Mouse (Mus musculus) testis, adult 2 months (tissue): ENCODE data around the gene Tnf.

Source experiments
- CTCF ChIP-seq: fragments of 200-500 bp; IDR thresholded peaks from 2 replicates; pipeline ENCODE4 v1.5.1; 2012; ENCODE audit warnings: low read depth, mild to moderate bottlenecking, inconsistent platforms, low read length, moderate library complexity; ENCODE audit not compliant: control insufficient read depth, insufficient read depth, insufficient replicate concordance
- POLR2A ChIP-seq: fragments of 200-500 bp; IDR thresholded peaks from 2 replicates; pipeline ENCODE4 v1.6.1; 2012; ENCODE audit warnings: low read depth, mild to moderate bottlenecking, inconsistent platforms, low read length, moderate library complexity; ENCODE audit not compliant: control insufficient read depth

GRCm38 (mm10) chr17:35247144-35247543, 45.3 kb upstream of the Tnf start:
- no peak for TF ChIP-seq CTCF
- no peak for TF ChIP-seq POLR2A
